Mouse (Mus musculus): ENCODE results near the gene Tmem44. TPM values are rescaled to one million over a fixed set of nuclear protein-coding genes. Genes with fewer than 3 reads are reported as not detected.
A peak's percentile ranks its signal among the peaks of the same experiment; 100 is the strongest.

Gene Tmem44
- polyA plus RNA-seq, 1 experiment from 2014 or later, result 20.9 TPM

- H3K4me2 ChIP-seq, result no peak overlapping the region
- ATAC-seq (ENCODE audit: extremely low read depth, insufficient number of reproducible peaks, low FRiP score, low TSS enrichment), result no peak
- no peak overlapping the region for H3K27ac ChIP-seq (replicated peaks)
- no peak overlapping the region for H3K4me3 ChIP-seq
- no peaks in the 10 kb centered on the region for H3K27me3 ChIP-seq (replicated peaks)
- H3K9me3 ChIP-seq, result no peaks in the 10 kb centered on the region
- H3K4me1 ChIP-seq, result no peaks in the 10 kb centered on the region
- WGBS, result 92% methylated on average over 5 of the region's 5 CpGs
- H3K36me3 ChIP-seq, result peaks cover 99% of the 10 kb centered on the region
- H3K9ac ChIP-seq, result no peak overlapping the region
Observed at GRCm38 (mm10) chr16:30580765-30581164, 30.1 kb upstream of the Tmem44 start.

- H3K36me3 ChIP-seq, result peaks cover 96% of the 10 kb centered on the region
- no peak overlapping the region for H3K4me3 ChIP-seq
- no peaks in the 10 kb centered on the region for H3K9me3 ChIP-seq
- H3K27ac ChIP-seq (replicated peaks), result no peak overlapping the region
- ATAC-seq (ENCODE audit: extremely low read depth, insufficient number of reproducible peaks, low FRiP score, low TSS enrichment), result no peak
- 72% methylated on average over 1 of the region's 1 CpGs for WGBS
- H3K9ac ChIP-seq, result no peak overlapping the region
- no peak overlapping the region for H3K4me2 ChIP-seq
- H3K4me1 ChIP-seq, result no peaks in the 10 kb centered on the region
- no peaks in the 10 kb centered on the region for H3K27me3 ChIP-seq (replicated peaks)
Observed at GRCm38 (mm10) chr16:30576392-30576791, 25.8 kb upstream of the Tmem44 start.

- no peak overlapping the region for H3K9ac ChIP-seq
- H3K4me2 ChIP-seq, result no peak overlapping the region
- H3K9me3 ChIP-seq, result no peaks in the 10 kb centered on the region
- H3K4me1 ChIP-seq, result no peaks in the 10 kb centered on the region
- H3K27ac ChIP-seq (replicated peaks), result no peak overlapping the region
- H3K36me3 ChIP-seq, result peaks cover 96% of the 10 kb centered on the region
- H3K27me3 ChIP-seq (replicated peaks), result no peaks in the 10 kb centered on the region
- 78% methylated on average over 7 of the region's 7 CpGs for WGBS
- H3K4me3 ChIP-seq, result no peak overlapping the region
- ATAC-seq (ENCODE audit: extremely low read depth, insufficient number of reproducible peaks, low FRiP score, low TSS enrichment), result no peak
Observed at GRCm38 (mm10) chr16:30575815-30576214, 25.2 kb upstream of the Tmem44 start.

GRCm38 (mm10) chr16:30572239-30572638 lies 21.6 kb upstream of the Tmem44 start:
- Histone ChIP-seq H3K27me3 (replicated peaks) (no peaks in the 10 kb centered on the region), H3K9me3 (no peaks in the 10 kb centered on the region), H3K4me2 (no peak overlapping the region), H3K9ac (no peak overlapping the region), H3K27ac (replicated peaks) (no peak overlapping the region), H3K36me3 (peaks cover 96% of the 10 kb centered on the region), H3K4me3 (no peak overlapping the region), H3K4me1 (no peaks in the 10 kb centered on the region)
- ATAC-seq (ENCODE audit: extremely low read depth, insufficient number of reproducible peaks, low FRiP score, low TSS enrichment), result no peak
- 59% methylated on average over 4 of the region's 4 CpGs for WGBS

- H3K36me3 ChIP-seq, result peaks cover 96% of the 10 kb centered on the region
- no peaks in the 10 kb centered on the region for H3K4me1 ChIP-seq
- H3K27ac ChIP-seq (replicated peaks), result no peak overlapping the region
- ATAC-seq (ENCODE audit: extremely low read depth, insufficient number of reproducible peaks, low FRiP score, low TSS enrichment), result no peak
- H3K9me3 ChIP-seq, result no peaks in the 10 kb centered on the region
- 93% methylated on average over 5 of the region's 5 CpGs for WGBS
- no peak overlapping the region for H3K9ac ChIP-seq
- no peaks in the 10 kb centered on the region for H3K27me3 ChIP-seq (replicated peaks)
- H3K4me3 ChIP-seq, result no peak overlapping the region
- H3K4me2 ChIP-seq, result no peak overlapping the region
Observed at GRCm38 (mm10) chr16:30571378-30571777, 20.7 kb upstream of the Tmem44 start.

GRCm38 (mm10) chr16:30570173-30570572 lies 19.5 kb upstream of the Tmem44 start:
- Histone ChIP-seq H3K27me3 (replicated peaks) (no peaks in the 10 kb centered on the region), H3K4me2 (no peak overlapping the region), H3K27ac (replicated peaks) (no peak overlapping the region), H3K9me3 (no peaks in the 10 kb centered on the region), H3K4me1 (no peaks in the 10 kb centered on the region), H3K36me3 (peaks cover 96% of the 10 kb centered on the region), H3K9ac (no peak overlapping the region), H3K4me3 (no peak overlapping the region)
- WGBS, result 88% methylated on average over 4 of the region's 4 CpGs
- ATAC-seq (ENCODE audit: extremely low read depth, insufficient number of reproducible peaks, low FRiP score, low TSS enrichment), result no peak

GRCm38 (mm10) chr16:30565631-30566030 lies 15.0 kb upstream of the Tmem44 start:
- no peak overlapping the region for H3K27ac ChIP-seq (replicated peaks)
- no peak overlapping the region for H3K4me2 ChIP-seq
- no peak overlapping the region for H3K9ac ChIP-seq
- 0 out of 2 replicates have a peak, but pooled peaks cover 2% of the 10 kb centered on the region for H3K4me1 ChIP-seq
- H3K9me3 ChIP-seq, result no peaks in the 10 kb centered on the region
- H3K36me3 ChIP-seq, result peaks cover 99% of the 10 kb centered on the region
- 83% methylated on average over 6 of the region's 6 CpGs for WGBS
- H3K27me3 ChIP-seq (replicated peaks), result no peaks in the 10 kb centered on the region
- H3K4me3 ChIP-seq, result no peak overlapping the region
- no peak for ATAC-seq (ENCODE audit: extremely low read depth, insufficient number of reproducible peaks, low FRiP score, low TSS enrichment)

GRCm38 (mm10) chr16:30560601-30561000 lies 10.0 kb upstream of the Tmem44 start:
- ATAC-seq (ENCODE audit: extremely low read depth, insufficient number of reproducible peaks, low FRiP score, low TSS enrichment), result no peak
- no peaks in the 10 kb centered on the region for H3K27me3 ChIP-seq (replicated peaks)
- peaks cover 100% of the 10 kb centered on the region for H3K36me3 ChIP-seq
- peaks cover 9% of the 10 kb centered on the region for H3K9me3 ChIP-seq
- 82% methylated on average over 4 of the region's 4 CpGs for WGBS
- no peak overlapping the region for H3K9ac ChIP-seq
- peaks cover 17% of the 10 kb centered on the region for H3K4me1 ChIP-seq
- H3K4me2 ChIP-seq, result no peak overlapping the region
- H3K4me3 ChIP-seq, result no peak overlapping the region
- no peak overlapping the region; the same call in 1 of the 2 replicates for H3K27ac ChIP-seq (replicated peaks)

- H3K4me1 ChIP-seq, result peaks cover 17% of the 10 kb centered on the region
- H3K9me3 ChIP-seq, result peaks cover 21% of the 10 kb centered on the region
- peak overlapping the region; percentile 73 for H3K27ac ChIP-seq (replicated peaks)
- no peak overlapping the region for H3K4me2 ChIP-seq
- WGBS, result 68% methylated on average over 5 of the region's 5 CpGs
- no peak overlapping the region for H3K4me3 ChIP-seq
- no peak for ATAC-seq (ENCODE audit: extremely low read depth, insufficient number of reproducible peaks, low FRiP score, low TSS enrichment)
- H3K9ac ChIP-seq, result no peak overlapping the region
- H3K36me3 ChIP-seq, result peaks cover 97% of the 10 kb centered on the region
- no peaks in the 10 kb centered on the region for H3K27me3 ChIP-seq (replicated peaks)
Observed at GRCm38 (mm10) chr16:30559312-30559992, 8.8 kb upstream of the Tmem44 start.

- 86% methylated on average over 8 of the region's 8 CpGs for WGBS
- H3K36me3 ChIP-seq, result peaks cover 47% of the 10 kb centered on the region
- peaks cover 32% of the 10 kb centered on the region for H3K4me1 ChIP-seq
- no peaks in the 10 kb centered on the region for H3K27me3 ChIP-seq (replicated peaks)
- H3K4me2 ChIP-seq, result no peak overlapping the region
- no peak overlapping the region for H3K4me3 ChIP-seq
- peaks cover 25% of the 10 kb centered on the region for H3K9me3 ChIP-seq
- ATAC-seq (ENCODE audit: extremely low read depth, insufficient number of reproducible peaks, low FRiP score, low TSS enrichment), result no peak
- H3K9ac ChIP-seq, result no peak overlapping the region
- 0 out of 2 replicates have a peak overlapping the region, but pooled peaks have one; percentile 97 for H3K27ac ChIP-seq (replicated peaks)
Observed at GRCm38 (mm10) chr16:30554109-30554508, 3.5 kb upstream of the Tmem44 start.

- no peak overlapping the region for H3K4me3 ChIP-seq
- H3K4me2 ChIP-seq, result peak overlapping the region; percentile 21
- H3K9ac ChIP-seq, result peak overlapping the region; percentile 70
- peaks cover 38% of the 10 kb centered on the region for H3K4me1 ChIP-seq
- H3K27me3 ChIP-seq (replicated peaks), result no peaks in the 10 kb centered on the region
- H3K9me3 ChIP-seq, result peaks cover 25% of the 10 kb centered on the region
- peak; percentile 21; the same call in 1 of the 2 replicates for ATAC-seq (ENCODE audit: extremely low read depth, insufficient number of reproducible peaks, low FRiP score, low TSS enrichment)
- H3K27ac ChIP-seq (replicated peaks), result peak overlapping the region; percentile 97
- peaks cover 34% of the 10 kb centered on the region for H3K36me3 ChIP-seq
- WGBS, result 20% methylated on average over 11 of the region's 11 CpGs
Observed at GRCm38 (mm10) chr16:30552621-30553338, 2.1 kb upstream of the Tmem44 start.
